Mouse (Mus musculus) B cell, adult 67 days (primary cell): ENCODE measurements around the gene Srp68. TPM values are rescaled to one million over a fixed set of nuclear protein-coding genes. Genes with fewer than 3 reads are reported as not detected.

ENCODE experiments used
- total RNA-seq, 2 experiments: library from RNA; stranded (reverse); gene quantifications; 4 replicates each; pipeline ENCODE4 v1.2.4; 2023

The Srp68 gene
- 10 to 100 TPM; 57.8 to 61.5 TPM for total RNA-seq

GRCm38 (mm10) chr11:116274045-116274666, at the start of gene Srp68:
TSS of gene Srp68 (minus strand) at chr11:116274217.

GRCm38 (mm10) chr11:116307019-116307725, 33.2 kb upstream of the Srp68 start, which contains the start of gene Exoc7:
TSS of gene Exoc7 (minus strand) at chr11:116307233.

GRCm38 (mm10) chr11:116280751-116281663, 7.0 kb upstream of the Srp68 start, which contains the start of gene Galr2:
TSS of gene Galr2 (plus strand) at chr11:116280939.

DNA sequence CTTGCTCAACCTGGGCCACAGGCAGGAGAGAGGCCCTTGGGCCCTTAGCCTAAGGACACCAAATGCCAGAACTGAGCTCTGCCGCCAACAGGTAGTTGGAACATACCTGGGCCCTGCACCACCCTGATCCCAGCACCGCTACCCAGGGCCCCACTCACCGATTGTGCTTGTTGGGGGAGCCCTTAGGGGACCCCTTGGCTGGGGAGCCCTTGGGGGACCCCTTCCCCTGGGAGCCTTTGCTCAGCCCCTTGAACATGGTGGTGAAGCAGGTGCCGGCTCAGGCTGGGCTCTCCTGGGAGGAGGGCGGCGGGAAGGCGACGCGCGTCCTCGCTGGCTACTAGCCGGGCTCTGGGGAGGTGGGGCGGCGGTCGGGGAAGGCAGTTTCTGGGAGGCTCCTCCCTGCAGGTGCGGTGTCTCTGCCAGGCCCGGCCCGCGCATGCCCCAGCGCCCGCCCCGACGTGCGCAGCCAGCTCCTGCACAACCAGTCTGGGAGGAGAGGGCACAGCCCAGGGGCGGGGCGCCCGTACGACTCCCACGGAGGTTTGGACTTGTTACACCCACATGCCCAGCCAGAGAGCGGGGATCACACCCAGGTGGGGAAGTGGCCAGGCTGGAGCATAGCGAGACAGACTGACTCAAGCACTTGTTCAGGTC, 36.1 kb downstream of the Srp68 start, which contains the start of gene Evpl:
Gene Evpl, minus strand, starts transcription at position 336 of the 654 bp plus-strand sequence.

GRCm38 (mm10) chr11:116198639-116199531, 75.1 kb downstream of the Srp68 start, which contains the start of the genes Ten1 and Acox1:
TSS of gene Ten1 (plus strand) at chr11:116198855.
TSS of gene Acox1 (minus strand) at chr11:116199045.

Other genes starting within 250 kb of the Srp68 start
- gene H3f3b, start 246.3 kb downstream of the Srp68 start, total RNA-seq = 1,000 to 10,000 TPM; 2,967 to 3,463 TPM
- gene Unk, start 243.9 kb downstream of the Srp68 start, total RNA-seq = 10 to 100 TPM; 69.9 to 84.3 TPM
- gene Unc13d, start 196.3 kb downstream of the Srp68 start, total RNA-seq = 10 to 100 TPM; 60.6 to 74.3 TPM
- 100 to 1,000 TPM; 237 to 270 TPM for gene Wbp2, start 187.2 kb downstream of the Srp68 start, total RNA-seq
- under 1 TPM in 1 of 2 experiments, not detected in 1; 0.87 TPM for gene Trim47, start 147.0 kb downstream of the Srp68 start, total RNA-seq
- 10 to 100 TPM; 41.8 to 52.2 TPM for gene Trim65, start 143.1 kb downstream of the Srp68 start, total RNA-seq
- gene Mrpl38, start 135.3 kb downstream of the Srp68 start, total RNA-seq = 10 to 100 TPM; 65.1 to 73.5 TPM
- gene Fbf1, start 106.1 kb downstream of the Srp68 start, total RNA-seq = 10 to 100 TPM; 37.6 to 45.8 TPM
- 10 to 100 TPM; 38.1 to 49.3 TPM for gene Ten1, start 75.4 kb downstream of the Srp68 start, total RNA-seq
- 10 to 100 TPM; 33.7 to 34.9 TPM for gene Acox1, start 75.2 kb downstream of the Srp68 start, total RNA-seq
- under 1 TPM in 1 of 2 experiments, not detected in 1; 0.09 TPM for gene Evpl, start 36.1 kb downstream of the Srp68 start, total RNA-seq
- gene Galr2, start 6.7 kb upstream of the Srp68 start, total RNA-seq = under 1 TPM; 0.26 to 0.42 TPM
- gene Exoc7, start 33.0 kb upstream of the Srp68 start, total RNA-seq = 10 to 100 TPM; 57.8 to 69.4 TPM
- 1 to 10 TPM; 2.0 to 2.1 TPM for gene Foxj1, start 61.2 kb upstream of the Srp68 start, total RNA-seq
- gene Rnf157, start 138.8 kb upstream of the Srp68 start, total RNA-seq = 10 to 100 TPM; 37.0 to 58.0 TPM
- 10 to 100 TPM; 65.7 to 72.0 TPM for gene Ubald2, start 159.9 kb upstream of the Srp68 start, total RNA-seq
- under 1 TPM in 1 of 2 experiments, not detected in 1; 0.30 TPM for gene Qrich2, start 192.0 kb upstream of the Srp68 start, total RNA-seq
- 10 to 100 TPM; 93.6 to 97.6 TPM for gene Prpsap1, start 220.0 kb upstream of the Srp68 start, total RNA-seq